Mouse (Mus musculus): ENCODE measurements at regions not wholly inside any gene's neighbourhood (a gene's known extent, or its start where the extent isn't known, plus 50 kb on each side); places are given as distances from the start of the nearest gene placed in this dataset.
A peak's percentile ranks its signal among the peaks of the same experiment; 100 is the strongest.
"Not testable (repeated sequence)": the region's sequence is repeated elsewhere in the genome, so short reads cannot be mapped to it uniquely, and the experiment has no call there.

- DNase-seq, result no peak
These were observed 428.4 kb downstream of the Bmper start for GRCm38 (mm10) chr9:23651300-23651699.

GRCm38 (mm10) chr9:23653086-23653485 is 430.2 kb downstream of the Bmper start:
- DNase-seq, result no peak

DNA sequence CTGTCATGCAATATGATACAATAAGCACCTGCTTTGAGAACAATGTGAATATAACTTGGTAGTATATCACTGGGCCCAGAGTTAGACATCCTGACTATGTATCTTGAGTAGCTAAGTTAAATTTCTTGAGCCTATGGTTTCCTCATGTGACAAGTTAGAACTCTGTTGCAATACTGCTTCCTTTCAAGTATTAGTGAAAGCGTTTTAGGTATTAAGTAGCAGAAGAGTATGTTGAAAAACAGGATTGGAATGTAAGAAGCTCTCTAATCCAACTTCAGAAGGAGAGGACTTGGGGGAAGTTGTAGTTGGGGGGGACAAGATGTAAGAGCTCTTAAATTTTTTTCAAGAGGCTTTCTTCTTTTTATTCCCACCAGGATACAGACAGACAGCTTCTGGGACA is 431.9 kb downstream of the Bmper start:
- no peak for DNase-seq

DNA sequence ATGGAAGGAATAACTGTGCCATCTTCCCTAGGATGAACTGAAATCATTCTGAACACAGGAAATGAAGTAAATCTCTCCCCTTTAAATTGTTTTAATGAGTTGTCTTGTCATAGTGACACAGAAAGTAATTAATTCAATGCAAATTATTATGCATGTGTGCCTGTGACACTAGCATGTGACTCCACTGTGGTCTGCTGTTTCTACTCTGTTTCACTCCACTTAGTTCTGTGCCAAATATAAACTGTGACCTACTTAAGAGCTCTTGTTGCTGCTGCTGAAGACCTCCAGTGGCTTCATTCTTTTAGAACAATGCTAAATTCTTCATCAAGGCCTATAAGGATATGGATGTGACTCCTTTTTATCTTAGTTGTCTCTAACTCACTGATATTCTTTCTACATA is 431.8 kb upstream of the Npsr1 start:
- no peak for DNase-seq

GRCm38 (mm10) chr9:23669230-23669629 is 428.6 kb upstream of the Npsr1 start:
- no peak for DNase-seq

DNA sequence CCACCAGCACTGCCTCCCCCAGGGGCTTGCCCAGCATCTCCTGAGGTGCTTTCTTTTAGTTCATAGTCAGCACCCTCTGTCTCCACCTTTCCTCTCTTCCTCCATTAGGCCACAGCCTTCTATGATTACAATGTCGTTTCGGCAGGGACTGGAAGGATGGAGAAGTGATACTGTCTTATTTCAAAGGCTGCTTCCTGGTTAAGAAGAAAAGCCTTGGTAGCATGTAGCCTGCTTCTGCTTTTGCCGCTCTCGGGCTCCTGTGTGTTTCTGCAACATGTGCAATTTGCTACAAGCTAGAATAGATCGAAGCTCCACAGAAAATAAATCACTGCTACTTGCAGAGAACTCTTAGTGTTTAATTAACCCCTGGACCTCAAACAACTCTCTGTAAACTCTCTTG is 427.2 kb upstream of the Npsr1 start:
- DNase-seq, result no peak

DNA sequence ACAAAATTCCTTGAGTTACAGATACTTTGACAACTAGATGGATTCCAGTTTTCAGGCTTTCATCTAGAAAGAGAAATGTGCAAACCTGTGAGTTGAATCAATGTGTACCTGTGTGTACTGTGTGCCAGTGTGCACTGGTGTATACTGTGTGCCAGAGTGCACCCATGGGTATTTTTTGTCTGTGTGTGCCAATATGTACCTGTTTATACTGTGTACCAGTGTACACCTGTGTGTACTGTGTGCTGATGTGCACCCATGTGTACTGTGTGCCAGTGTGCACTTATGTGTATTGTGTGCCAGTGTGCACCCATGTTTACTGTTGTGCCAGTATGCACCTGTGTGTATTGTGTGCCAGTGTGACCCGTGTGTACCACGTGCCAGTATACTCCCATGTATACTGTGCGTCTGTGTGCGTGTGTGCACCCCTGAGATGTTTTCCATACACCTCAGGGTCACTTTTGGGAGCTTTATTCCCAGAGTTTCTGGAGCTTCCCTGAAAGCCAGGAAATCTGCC is 424.4 kb upstream of the Npsr1 start:
- DNase-seq, result no peak

DNA sequence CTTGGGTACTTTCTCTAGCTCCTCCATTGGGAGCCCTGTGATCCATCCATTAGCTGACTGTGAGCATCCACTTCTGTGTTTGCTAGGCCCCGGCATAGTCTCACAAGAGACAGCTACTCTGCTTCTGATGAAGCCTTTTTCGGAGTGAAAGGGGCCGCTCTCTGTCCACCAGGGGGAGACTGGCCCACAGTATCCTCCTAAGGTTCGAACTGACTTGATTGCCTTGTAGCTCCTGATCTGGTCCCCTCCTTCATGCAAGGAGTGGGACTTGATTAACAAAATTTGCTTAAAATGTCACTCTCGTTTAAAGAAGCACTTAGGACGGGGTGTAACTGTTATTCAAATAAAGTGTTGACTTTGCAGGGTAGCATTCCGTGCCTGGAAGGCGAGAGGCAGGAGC is 423.0 kb upstream of the Npsr1 start:
- peak; percentile 31 to 39 for DNase-seq

- DNase-seq, result no peak
These were observed 408.3 kb upstream of the Npsr1 start for GRCm38 (mm10) chr9:23689456-23689855.

GRCm38 (mm10) chr9:23692768-23693441 is 404.9 kb upstream of the Npsr1 start:
- DNase-seq, result no peak

DNA sequence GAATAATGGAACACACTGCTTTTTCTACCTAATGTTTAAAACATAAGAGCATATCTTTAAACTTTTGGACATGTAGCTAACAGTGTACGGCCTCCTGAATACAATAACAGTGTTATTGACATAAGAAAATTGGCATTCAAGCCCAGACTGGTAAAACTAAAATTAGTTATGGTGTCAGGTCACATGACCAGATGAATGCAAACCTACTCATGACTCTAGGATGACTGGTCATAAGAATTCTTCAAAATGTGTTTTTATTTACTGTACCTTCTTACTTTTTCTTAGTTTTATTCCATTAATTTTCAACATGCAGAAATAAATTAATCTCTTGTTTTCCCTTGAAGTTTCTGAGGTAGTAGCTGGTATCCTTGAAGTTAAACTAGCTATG is 404.4 kb upstream of the Npsr1 start:
- DNase-seq, result no peak

GRCm38 (mm10) chr9:23694481-23694880 is 403.3 kb upstream of the Npsr1 start:
- DNase-seq, result no peak

DNA sequence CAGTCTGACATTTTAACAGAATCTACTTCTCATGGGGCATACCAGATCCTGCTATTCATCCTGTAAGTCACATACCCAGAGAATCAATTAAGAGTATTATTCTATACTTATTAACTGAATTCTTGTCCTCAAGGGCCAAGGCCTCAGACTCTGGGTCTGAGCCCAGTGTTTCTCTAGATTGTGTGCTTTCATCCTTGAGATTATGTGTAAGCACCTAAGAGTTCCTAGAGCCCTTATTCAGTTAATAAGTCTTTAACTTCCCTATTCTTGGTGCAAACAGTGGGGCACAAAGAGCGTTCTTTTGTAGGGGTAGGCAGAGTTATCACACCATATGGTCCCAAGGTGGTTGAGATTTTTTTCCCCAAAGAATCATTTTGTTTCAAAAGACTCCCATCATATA is 397.2 kb upstream of the Npsr1 start:
- DNase-seq, result no peak

DNA sequence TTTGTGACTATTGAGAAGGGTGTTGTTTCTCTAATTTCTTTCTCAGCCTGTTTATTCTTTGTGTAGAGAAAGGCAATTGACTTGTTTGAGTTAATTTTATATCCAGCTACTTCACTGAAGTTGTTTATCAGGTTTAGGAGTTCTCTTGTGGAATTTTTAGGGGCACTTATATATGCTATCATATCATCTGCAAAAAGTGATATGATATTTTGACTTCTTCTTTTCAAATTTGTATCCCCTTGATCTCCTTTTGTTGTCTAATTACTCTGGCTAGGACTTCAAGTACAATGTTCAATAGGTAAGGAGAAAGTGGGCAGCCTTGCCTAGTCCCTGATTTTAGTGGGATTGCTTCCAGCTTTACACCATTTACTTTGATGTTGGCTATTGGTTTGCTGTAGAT is 380.2 kb upstream of the Npsr1 start:
- DNase-seq, result not testable (repeated sequence)

DNA sequence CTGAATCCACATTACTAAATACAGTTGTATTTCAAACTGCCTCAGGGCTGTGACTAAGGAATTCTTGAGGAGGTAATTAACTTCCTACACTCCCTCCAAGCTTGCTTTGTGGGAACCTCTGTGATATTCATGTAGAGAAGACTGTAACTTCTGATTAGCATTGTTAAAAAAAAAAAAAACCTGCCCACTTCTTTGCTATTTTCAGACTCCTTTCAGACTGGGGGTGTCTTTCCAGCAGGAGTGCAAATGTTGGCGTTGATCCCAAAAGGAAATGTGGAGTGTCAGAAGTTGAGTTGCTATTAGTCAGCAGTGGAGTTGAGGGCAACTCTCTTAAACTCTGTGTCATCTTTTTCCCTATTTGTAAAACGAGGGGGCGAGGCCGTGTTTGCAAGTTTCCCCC is 369.0 kb upstream of the Npsr1 start:
- DNase-seq, result peak in 1 of 2 experiments; percentile 1

DNA sequence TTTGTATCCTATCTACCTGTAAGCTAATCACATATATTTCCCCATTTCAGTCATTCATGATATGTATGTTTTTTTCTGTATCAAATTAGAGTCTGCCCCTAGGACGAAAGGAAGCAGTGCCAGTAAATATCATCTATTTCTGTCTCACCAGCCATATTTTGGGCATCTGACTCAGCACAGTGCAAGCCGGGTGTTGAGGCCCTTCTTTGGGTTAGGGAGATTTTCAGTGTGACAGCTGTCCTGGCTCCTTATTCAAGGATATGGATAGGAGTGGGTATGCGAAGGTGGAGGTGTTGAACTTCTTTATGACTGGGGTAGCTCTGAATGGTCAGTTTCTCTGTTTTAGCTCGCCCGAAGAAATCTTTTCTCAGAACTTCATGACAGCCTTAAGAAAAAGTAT is 345.3 kb upstream of the Npsr1 start:
- DNase-seq, result no peak

DNA sequence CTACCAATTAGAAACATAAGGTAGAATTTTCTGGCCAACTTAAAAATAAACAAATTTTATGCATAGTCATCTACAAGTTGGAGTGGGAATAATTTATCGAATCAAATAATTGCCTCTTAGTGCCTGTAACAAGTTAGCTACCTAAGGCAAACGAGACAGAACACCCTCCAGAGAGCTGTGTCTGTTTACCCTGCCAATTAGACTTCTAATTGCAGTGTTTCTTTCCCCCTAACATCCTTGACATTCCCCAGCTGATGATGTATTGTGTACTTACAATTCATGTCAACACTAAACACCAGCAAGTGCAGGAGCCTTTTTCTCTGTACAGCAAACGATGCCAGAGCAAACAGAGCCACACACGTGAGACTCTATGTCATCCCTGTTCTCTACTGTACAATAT is 311.1 kb upstream of the Npsr1 start:
- no peak for DNase-seq
